Mouse (Mus musculus): ENCODE measurements at regions not wholly inside any gene's neighbourhood (a gene's known extent, or its start where the extent isn't known, plus 50 kb on each side); places are given as distances from the start of the nearest gene placed in this dataset.
A peak's percentile ranks its signal among the peaks of the same experiment; 100 is the strongest.

GRCm38 (mm10) chr3:15118634-15119356 lies 213.3 kb downstream of the Gm9733 start:
- DNase-seq = peak; percentile 28 to 40

GRCm38 (mm10) chr3:15126736-15127135 lies 205.4 kb downstream of the Gm9733 start:
- no peak for DNase-seq

DNA sequence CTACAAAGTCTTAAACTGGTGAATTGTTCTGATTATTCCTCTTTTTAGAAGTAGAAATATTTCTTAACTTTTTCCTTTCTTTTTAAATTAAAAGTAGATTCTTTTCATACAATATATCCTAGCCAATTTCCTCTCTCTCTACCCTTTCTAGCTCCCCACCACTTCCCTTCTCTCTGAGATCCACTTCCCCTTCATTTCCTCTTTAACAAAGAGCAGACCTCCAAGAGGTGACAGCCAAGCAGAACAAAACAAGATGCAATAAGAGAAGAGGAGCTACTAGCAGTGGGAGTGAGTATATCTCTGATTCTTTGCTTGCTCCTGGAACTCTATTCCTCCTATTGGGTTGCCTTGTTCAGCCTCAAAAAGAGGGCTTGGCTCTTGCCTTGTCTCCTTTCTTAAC lies 203.7 kb downstream of the Gm9733 start:
- no peak for DNase-seq

- DNase-seq = peak in 1 of 2 experiments; percentile 36
Measured at GRCm38 (mm10) chr3:15128960-15129359, 203.1 kb downstream of the Gm9733 start.

- no peak for DNase-seq
Measured at GRCm38 (mm10) chr3:15129729-15130369, 202.3 kb downstream of the Gm9733 start.

DNA sequence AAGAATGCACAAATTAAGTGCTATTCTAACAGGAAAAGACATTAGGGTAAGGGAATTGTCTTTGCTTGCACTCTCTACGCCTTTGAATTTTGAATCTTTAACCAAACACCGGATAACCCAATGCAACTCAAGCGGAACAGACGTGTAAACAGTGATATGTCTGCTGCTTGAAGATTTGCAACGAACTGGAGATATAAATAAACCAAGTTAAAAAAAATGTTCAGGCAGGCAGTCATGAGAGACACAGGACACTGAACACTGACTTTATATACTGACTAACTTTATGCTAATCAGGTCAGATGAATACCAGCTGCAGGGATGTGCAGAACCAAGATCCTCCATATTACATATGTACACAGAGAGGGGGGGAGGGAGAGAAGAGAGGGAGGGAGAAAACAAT lies 200.0 kb downstream of the Gm9733 start:
- DNase-seq = no peak

GRCm38 (mm10) chr3:15139550-15139949 lies 192.6 kb downstream of the Gm9733 start:
- no peak for DNase-seq

- DNase-seq = no peak
Measured at GRCm38 (mm10) chr3:15153710-15154109, 178.4 kb downstream of the Gm9733 start.

GRCm38 (mm10) chr3:15154153-15154552 lies 177.9 kb downstream of the Gm9733 start:
- DNase-seq = peak; percentile 39 to 57

- no peak for DNase-seq
Measured at GRCm38 (mm10) chr3:15156681-15157080, 175.4 kb downstream of the Gm9733 start.

DNA sequence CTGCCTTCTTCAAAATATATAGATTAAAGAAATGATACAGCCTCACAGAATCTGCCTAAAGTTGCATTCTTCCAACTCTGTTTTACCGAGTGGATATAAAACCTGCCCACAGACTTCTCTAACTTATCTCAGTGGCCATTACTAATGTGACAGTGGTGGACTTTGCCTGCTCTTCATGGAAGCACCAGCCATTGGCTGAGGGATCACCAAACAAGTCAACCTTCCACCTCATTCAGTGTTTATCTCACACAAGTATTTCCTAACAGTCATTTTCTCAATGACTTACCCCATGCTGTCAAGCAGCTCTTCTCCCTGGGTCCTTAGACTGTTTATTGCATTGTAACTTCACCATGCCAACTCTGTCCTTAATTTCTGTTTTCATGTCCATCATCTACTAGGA lies 174.3 kb downstream of the Gm9733 start:
- DNase-seq = no peak

DNA sequence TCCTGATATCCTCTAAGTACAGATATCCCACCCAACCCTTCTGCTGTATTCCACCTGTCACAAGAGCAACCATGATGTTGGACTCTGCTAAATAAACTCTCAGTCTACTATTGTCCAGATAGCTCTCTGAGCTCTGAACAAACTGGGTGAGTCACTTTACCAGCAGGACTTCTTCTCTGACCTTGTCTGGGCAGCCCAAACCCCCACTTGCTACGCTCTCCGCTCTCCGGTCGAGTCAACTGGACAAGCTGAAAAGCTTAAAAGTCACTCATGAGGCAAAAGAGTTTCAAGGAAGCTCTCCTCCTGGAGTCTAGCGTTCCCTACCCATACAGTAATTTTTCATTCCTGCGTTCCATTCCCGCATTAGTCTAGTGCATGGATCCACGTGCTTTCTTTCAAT lies 173.2 kb downstream of the Gm9733 start:
- DNase-seq = no peak

- peak in 1 of 2 experiments; percentile 20 for DNase-seq
Measured at GRCm38 (mm10) chr3:15159965-15160714, 172.0 kb downstream of the Gm9733 start.

- DNase-seq = no peak
Measured at GRCm38 (mm10) chr3:15175811-15176210, 156.3 kb downstream of the Gm9733 start.

- no peak for DNase-seq
Measured at GRCm38 (mm10) chr3:15179079-15179812, 152.9 kb downstream of the Gm9733 start.

- DNase-seq = no peak
Measured at GRCm38 (mm10) chr3:15181111-15181510, 151.0 kb downstream of the Gm9733 start.

DNA sequence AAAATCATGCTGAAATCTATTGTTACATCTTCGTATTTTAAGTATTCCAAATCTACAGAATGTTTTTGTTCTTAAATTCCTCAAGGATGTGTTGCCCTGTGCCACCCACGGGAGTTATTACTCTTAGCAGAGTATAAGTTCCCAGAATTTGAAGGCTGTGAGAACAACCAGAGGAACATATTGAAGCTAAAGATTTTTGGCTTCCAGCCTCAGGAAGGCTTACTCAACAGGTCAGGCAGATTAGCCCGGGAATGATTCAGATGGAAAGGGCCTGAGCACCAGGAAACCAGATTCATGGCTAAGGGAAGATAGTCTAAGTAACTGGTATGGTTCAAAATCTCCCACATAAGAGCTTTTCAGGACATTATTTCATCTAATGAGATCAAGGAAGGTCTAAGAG lies 145.4 kb downstream of the Gm9733 start:
- no peak for DNase-seq

DNA sequence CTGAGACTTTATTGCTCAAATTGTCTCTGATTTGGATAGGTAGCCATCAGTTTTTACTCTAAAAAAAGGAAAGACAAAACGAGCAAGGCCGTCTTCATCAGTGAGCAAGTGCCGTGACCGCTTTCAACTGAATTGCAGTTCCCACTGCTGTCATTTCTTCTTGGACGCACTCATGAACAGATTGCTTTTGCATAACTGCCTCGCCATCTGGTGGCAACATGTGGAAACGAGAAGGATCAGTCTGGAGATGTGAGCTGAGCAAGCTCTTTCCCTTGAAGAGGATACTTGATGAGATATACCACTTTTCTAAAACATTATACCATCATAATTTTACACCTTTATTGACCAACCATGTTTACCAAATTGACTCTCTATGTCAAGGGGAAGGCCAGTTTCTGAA lies 137.7 kb downstream of the Gm9733 start:
- peak; percentile 70 to 82 for DNase-seq

- peak in 1 of 2 experiments; percentile 14 for DNase-seq
Measured at GRCm38 (mm10) chr3:15196101-15196500, 136.0 kb downstream of the Gm9733 start.

DNA sequence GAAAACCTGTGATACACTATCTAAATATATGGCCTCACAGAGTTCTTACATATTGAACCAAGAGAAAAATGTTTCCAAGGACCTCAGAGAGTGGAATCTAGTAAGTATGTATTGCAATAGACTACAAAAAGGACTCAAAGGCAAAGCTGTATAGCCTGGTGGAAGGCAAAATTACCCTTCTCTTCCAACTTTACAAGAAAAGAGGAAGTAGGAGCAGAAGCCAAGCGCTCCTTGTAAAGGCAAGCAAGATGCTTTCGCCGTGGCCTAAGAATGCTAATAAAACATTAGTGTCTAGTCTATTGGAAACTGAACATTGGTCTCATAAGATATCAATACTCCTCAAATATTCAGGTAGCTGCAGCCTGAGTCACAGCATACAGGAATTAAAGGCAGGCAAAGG lies 134.0 kb downstream of the Gm9733 start:
- no peak for DNase-seq

DNA sequence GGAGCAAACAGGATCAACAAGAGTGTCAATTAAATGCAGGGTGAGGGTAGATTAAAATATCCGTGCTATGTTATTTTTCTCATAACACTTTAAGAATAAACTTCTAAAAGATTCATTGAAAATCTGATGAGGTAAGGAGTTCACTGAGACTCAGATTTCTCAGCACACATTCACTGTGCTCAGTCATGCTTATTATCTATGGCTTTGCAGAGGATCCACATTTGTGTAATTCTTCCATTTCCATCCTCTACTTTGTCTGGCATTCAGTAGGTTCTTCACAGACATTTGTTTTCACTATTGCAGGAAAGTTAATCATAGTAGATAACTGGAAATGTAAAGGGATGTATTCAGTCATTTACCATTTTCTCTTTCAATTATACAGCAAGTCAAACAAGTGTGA lies 131.8 kb downstream of the Gm9733 start:
- no peak for DNase-seq

GRCm38 (mm10) chr3:15200990-15201389 lies 131.1 kb downstream of the Gm9733 start:
- no peak for DNase-seq

GRCm38 (mm10) chr3:15202760-15203159 lies 129.3 kb downstream of the Gm9733 start:
- DNase-seq = no peak
